Mouse (Mus musculus) myocyte (in vitro differentiated cells): ENCODE measurements around the gene Gm11009. TPM values are rescaled to one million over a fixed set of nuclear protein-coding genes. Genes with fewer than 3 reads are reported as not detected.
"Not testable (repeated sequence)": the region's sequence is repeated elsewhere in the genome, so short reads cannot be mapped to it uniquely, and the experiment has no call there.

Experiments
- H3K27me3 ChIP-seq: one replicate; pipeline ENCODE4 v1.6.1; 2011; ENCODE audit not compliant: control insufficient read depth, insufficient read depth, insufficient read length
- H3K36me3 ChIP-seq: one replicate; pipeline ENCODE4 v1.6.1; 2011; ENCODE audit not compliant: control insufficient read depth, insufficient read depth
- H3K4me2 ChIP-seq: one replicate; pipeline ENCODE4 v1.6.1; 2011; ENCODE audit warnings: low read depth, control low read depth
- H3K4me3 ChIP-seq: one replicate; pipeline ENCODE4 v1.5.1; 2011; ENCODE audit warnings: mild to moderate bottlenecking, control low read depth, moderate library complexity
- H3K79me2 ChIP-seq: one replicate; pipeline ENCODE4 v1.6.1; 2011; ENCODE audit not compliant: control insufficient read depth, insufficient read depth
- H3ac ChIP-seq: one replicate; pipeline ENCODE4 v1.6.1; 2011; ENCODE audit not compliant: control insufficient read depth, insufficient read length
- polyA plus RNA-seq: library from polyadenylated mRNA; unstranded; fragments of >200 nt; fragmentation: generic; extraction: Trizol; gene quantifications from one replicate; pipeline ENCODE4 v1.2.1, GENCODE M21; 2012; ENCODE audit warnings: missing spikeins

Gene Gm11009
- polyA plus RNA-seq = not detected

- H3ac ChIP-seq, H3K4me2 ChIP-seq, H3K36me3 ChIP-seq, H3K4me3 ChIP-seq, H3K27me3 ChIP-seq, H3K79me2 ChIP-seq: not testable (repeated sequence)
Measured at GRCm38 (mm10) chr2:176319394-176319793, at the start of gene Gm11009. Gene Gm11009 (minus strand): TSS chr2:176319494.

Other genes starting within 250 kb of the Gm11009 start
- gene Gm2004, start 169.7 kb downstream of the Gm11009 start, polyA plus RNA-seq = 0.77 TPM
- 0.07 TPM for gene 2210418O10Rik, start 92.9 kb downstream of the Gm11009 start, polyA plus RNA-seq
- 0.49 TPM for gene Gm14435, start 104.1 kb upstream of the Gm11009 start, polyA plus RNA-seq
- 2.8 TPM for gene Gm14434, start 167.3 kb upstream of the Gm11009 start, polyA plus RNA-seq
- gene Zfp967, start 201.6 kb upstream of the Gm11009 start, polyA plus RNA-seq = not detected